Mouse (Mus musculus) heart, embryonic 12.5 days (tissue): ENCODE measurements at regions not wholly inside any gene's neighbourhood (a gene's known extent, or its start where the extent isn't known, plus 50 kb on each side); places are given as distances from the start of the nearest gene placed in this dataset.

ENCODE experiments used
- ATAC-seq: fragments of 200-750 bp; cut with Nextera tagmentation; 2 replicates; pipeline ENCODE4 v1.8.0; 2017; ENCODE audit warnings: moderate TSS enrichment, moderate library complexity; ENCODE audit not compliant: insufficient number of reproducible peaks, low FRiP score
- H3K27ac ChIP-seq: fragments of 300-500 bp; sonication (generic); 2 replicates; pipeline ENCODE4 v1.5.1; 2016; ENCODE audit warnings: mild to moderate bottlenecking, moderate library complexity; ENCODE audit not compliant: poor library complexity, severe bottlenecking
- H3K27me3 ChIP-seq: fragments of 300-500 bp; sonication (generic); replicated peaks from 2 replicates; pipeline ENCODE4 v1.6.1; 2016; ENCODE audit warnings: mild to moderate bottlenecking, moderate library complexity
- H3K36me3 ChIP-seq: fragments of 300-500 bp; sonication (generic); 2 replicates; pipeline ENCODE4 v1.6.1; 2016; ENCODE audit warnings: mild to moderate bottlenecking, moderate library complexity
- H3K4me1 ChIP-seq: fragments of 300-500 bp; sonication (generic); replicated peaks from 2 replicates; pipeline ENCODE4 v1.6.1; 2016; ENCODE audit warnings: mild to moderate bottlenecking
- H3K4me2 ChIP-seq: fragments of 300-500 bp; sonication (generic); 2 replicates; pipeline ENCODE4 v1.6.1; 2016; ENCODE audit warnings: mild to moderate bottlenecking, moderate library complexity
- H3K4me3 ChIP-seq: fragments of 300-500 bp; sonication (generic); 2 replicates; pipeline ENCODE4 v1.5.1; 2016; ENCODE audit warnings: mild to moderate bottlenecking
- H3K9ac ChIP-seq: fragments of 300-500 bp; sonication (generic); 2 replicates; pipeline ENCODE4 v1.6.1; 2016; ENCODE audit warnings: mild to moderate bottlenecking, moderate library complexity
- H3K9me3 ChIP-seq: fragments of 300-500 bp; sonication (generic); replicated peaks from 2 replicates; pipeline ENCODE4 v1.6.1; 2016; ENCODE audit warnings: mild to moderate bottlenecking, moderate library complexity
- WGBS: fragments of 180-500 bp; shearing (Covaris S2); methylation state at CpG from one replicate; pipeline ENCODE4 v1.1.7; 2016; 5-methylcytosine and 5-hydroxymethylcytosine counted together

GRCm38 (mm10) chr13:51974101-51974500 lies 127.6 kb downstream of the Gadd45g start:
- WGBS = 87% methylated on average over 6 of the region's 6 CpGs
- Histone ChIP-seq H3K4me2 (no peak overlapping the region), H3K4me1 (peaks cover 59% of the 10 kb centered on the region)

GRCm38 (mm10) chr13:51975330-51975729 lies 128.9 kb downstream of the Gadd45g start:
- H3K4me3 ChIP-seq = no peak overlapping the region
- ATAC-seq = no peak
- no peaks in the 10 kb centered on the region for H3K27me3 ChIP-seq
- H3K4me2 ChIP-seq = peak overlapping the region; percentile 23; the same call in 1 of the 2 replicates
- peak overlapping the region; percentile 79 for H3K27ac ChIP-seq
- H3K9me3 ChIP-seq = peaks cover 8% of the 10 kb centered on the region
- no peak overlapping the region for H3K9ac ChIP-seq
- WGBS = 65% methylated on average over 10 of the region's 10 CpGs
- H3K36me3 ChIP-seq = no peaks in the 10 kb centered on the region
- H3K4me1 ChIP-seq = peaks cover 60% of the 10 kb centered on the region

More at GRCm38 (mm10) chr13:51974101-51974500, 127.6 kb downstream of the Gadd45g start:
- H3K9ac ChIP-seq = no peak overlapping the region
- H3K9me3 ChIP-seq = peaks cover 8% of the 10 kb centered on the region
- ATAC-seq = no peak
- no peak overlapping the region for H3K27ac ChIP-seq
- H3K27me3 ChIP-seq = no peaks in the 10 kb centered on the region
- H3K36me3 ChIP-seq = no peaks in the 10 kb centered on the region
- H3K4me3 ChIP-seq = no peak overlapping the region

- Histone ChIP-seq H3K27me3 (no peaks in the 10 kb centered on the region), H3K9ac (peak overlapping the region; percentile 34; the same call in 1 of the 2 replicates), H3K4me2 (peak overlapping the region; percentile 23), H3K4me3 (no peak overlapping the region), H3K9me3 (peaks cover 8% of the 10 kb centered on the region), H3K36me3 (no peaks in the 10 kb centered on the region), H3K27ac (peak overlapping the region; percentile 79), H3K4me1 (peaks cover 63% of the 10 kb centered on the region)
- peak; percentile 93 for ATAC-seq
- 12% methylated on average over 7 of the region's 7 CpGs for WGBS
These were observed 129.5 kb downstream of the Gadd45g start for GRCm38 (mm10) chr13:51975801-51976601.

GRCm38 (mm10) chr13:51976620-51977214 lies 130.2 kb downstream of the Gadd45g start:
- peaks cover 63% of the 10 kb centered on the region for H3K4me1 ChIP-seq
- H3K9me3 ChIP-seq = peaks cover 8% of the 10 kb centered on the region
- peak overlapping the region; percentile 79 for H3K27ac ChIP-seq
- no peak for ATAC-seq
- H3K36me3 ChIP-seq = no peaks in the 10 kb centered on the region
- no peak overlapping the region for H3K4me2 ChIP-seq
- H3K27me3 ChIP-seq = no peaks in the 10 kb centered on the region
- H3K4me3 ChIP-seq = no peak overlapping the region
- 63% methylated on average over 6 of the region's 6 CpGs for WGBS
- H3K9ac ChIP-seq = peak overlapping the region; percentile 34; the same call in 1 of the 2 replicates

GRCm38 (mm10) chr13:51979301-51979977 lies 133.0 kb downstream of the Gadd45g start:
- Histone ChIP-seq H3K27ac (no peak overlapping the region), H3K4me3 (no peak overlapping the region), H3K4me2 (no peak overlapping the region), H3K9ac (no peak overlapping the region), H3K36me3 (no peaks in the 10 kb centered on the region), H3K27me3 (no peaks in the 10 kb centered on the region), H3K9me3 (peaks cover 8% of the 10 kb centered on the region), H3K4me1 (peaks cover 44% of the 10 kb centered on the region)
- 69% methylated on average over 5 of the region's 5 CpGs for WGBS
- ATAC-seq = peak; percentile 33; the same call in 1 of the 2 replicates

GRCm38 (mm10) chr13:51980344-51980743 lies 133.9 kb downstream of the Gadd45g start:
- H3K9me3 ChIP-seq = peaks cover 11% of the 10 kb centered on the region
- ATAC-seq = no peak
- H3K4me2 ChIP-seq = no peak overlapping the region
- 36% methylated on average over 1 of the region's 1 CpGs for WGBS
- no peaks in the 10 kb centered on the region for H3K27me3 ChIP-seq
- no peak overlapping the region for H3K9ac ChIP-seq
- no peak overlapping the region for H3K27ac ChIP-seq
- H3K36me3 ChIP-seq = no peaks in the 10 kb centered on the region
- peaks cover 35% of the 10 kb centered on the region for H3K4me1 ChIP-seq
- no peak overlapping the region for H3K4me3 ChIP-seq

- ATAC-seq = no peak
- H3K9me3 ChIP-seq = peaks cover 3% of the 10 kb centered on the region
- no peaks in the 10 kb centered on the region for H3K36me3 ChIP-seq
- no peak overlapping the region for H3K9ac ChIP-seq
- H3K27ac ChIP-seq = no peak overlapping the region
- no peak overlapping the region for H3K4me2 ChIP-seq
- peaks cover 17% of the 10 kb centered on the region for H3K4me1 ChIP-seq
- WGBS = 78% methylated on average over 8 of the region's 8 CpGs
- H3K4me3 ChIP-seq = no peak overlapping the region
- no peaks in the 10 kb centered on the region for H3K27me3 ChIP-seq
These were observed 136.5 kb downstream of the Gadd45g start for GRCm38 (mm10) chr13:51983002-51983401.

GRCm38 (mm10) chr13:51983575-51983974 lies 137.1 kb downstream of the Gadd45g start:
- 86% methylated on average over 5 of the region's 5 CpGs for WGBS
- no peak for ATAC-seq
- no peaks in the 10 kb centered on the region for H3K27me3 ChIP-seq
- peaks cover 17% of the 10 kb centered on the region for H3K4me1 ChIP-seq
- H3K9me3 ChIP-seq = 0 out of 2 replicates have a peak, but pooled peaks cover 2% of the 10 kb centered on the region
- no peak overlapping the region for H3K4me3 ChIP-seq
- H3K4me2 ChIP-seq = no peak overlapping the region
- no peak overlapping the region for H3K27ac ChIP-seq
- no peak overlapping the region for H3K9ac ChIP-seq
- no peaks in the 10 kb centered on the region for H3K36me3 ChIP-seq

- 58% methylated on average over 4 of the region's 4 CpGs for WGBS
These were observed 144.9 kb downstream of the Gadd45g start for GRCm38 (mm10) chr13:51991339-51991738.

GRCm38 (mm10) chr13:51992878-51993277 lies 146.4 kb downstream of the Gadd45g start:
- Histone ChIP-seq H3K27me3 (no peaks in the 10 kb centered on the region), H3K4me1 (no peaks in the 10 kb centered on the region), H3K36me3 (no peaks in the 10 kb centered on the region), H3K9me3 (no peaks in the 10 kb centered on the region; the same call in 1 of the 2 replicates), H3K9ac (no peak overlapping the region), H3K27ac (no peak overlapping the region), H3K4me3 (no peak overlapping the region), H3K4me2 (no peak overlapping the region)
- WGBS = 58% methylated on average over 6 of the region's 6 CpGs
- no peak for ATAC-seq

More at GRCm38 (mm10) chr13:51991339-51991738, 144.9 kb downstream of the Gadd45g start:
- Histone ChIP-seq H3K27me3 (no peaks in the 10 kb centered on the region), H3K4me1 (no peaks in the 10 kb centered on the region), H3K9me3 (no peaks in the 10 kb centered on the region), H3K4me3 (no peak overlapping the region), H3K4me2 (no peak overlapping the region), H3K36me3 (no peaks in the 10 kb centered on the region), H3K27ac (no peak overlapping the region), H3K9ac (no peak overlapping the region)
- no peak for ATAC-seq

- peaks cover 14% of the 10 kb centered on the region for H3K4me1 ChIP-seq
- 71% methylated on average over 4 of the region's 4 CpGs for WGBS
- no peaks in the 10 kb centered on the region; the same call in 1 of the 2 replicates for H3K9me3 ChIP-seq
- H3K27me3 ChIP-seq = no peaks in the 10 kb centered on the region
- H3K4me3 ChIP-seq = no peak overlapping the region
- ATAC-seq = no peak
- H3K27ac ChIP-seq = no peak overlapping the region
- H3K9ac ChIP-seq = no peak overlapping the region
- H3K36me3 ChIP-seq = no peaks in the 10 kb centered on the region
- H3K4me2 ChIP-seq = no peak overlapping the region
These were observed 149.7 kb downstream of the Gadd45g start for GRCm38 (mm10) chr13:51996163-51996562.
